Mouse (Mus musculus): ENCODE data around the gene Epn3.

Gene Epn3

GRCm38 (mm10) chr11:94471740-94472584 lies 27.8 kb downstream of the Epn3 start:
- no peak for DNase-seq (ENCODE audit: low spot score)

GRCm38 (mm10) chr11:94470391-94470790 lies 29.4 kb downstream of the Epn3 start:
- no peak for DNase-seq (ENCODE audit: low spot score)

- DNase-seq (ENCODE audit: low spot score), result no peak
Measured at GRCm38 (mm10) chr11:94469136-94470064, 30.4 kb downstream of the Epn3 start.

- DNase-seq (ENCODE audit: low spot score), result no peak
Measured at GRCm38 (mm10) chr11:94468582-94469064, 31.2 kb downstream of the Epn3 start.

GRCm38 (mm10) chr11:94466333-94466855 lies 33.4 kb downstream of the Epn3 start:
- no peak for DNase-seq (ENCODE audit: low spot score)

- no peak for DNase-seq (ENCODE audit: low spot score)
Measured at GRCm38 (mm10) chr11:94464170-94464569, 35.6 kb downstream of the Epn3 start.

GRCm38 (mm10) chr11:94461856-94462255 lies 37.9 kb downstream of the Epn3 start:
- no peak for DNase-seq (ENCODE audit: low spot score)

- DNase-seq (ENCODE audit: low spot score), result no peak
Measured at GRCm38 (mm10) chr11:94457001-94457400, 42.8 kb downstream of the Epn3 start.

- DNase-seq (ENCODE audit: low spot score), result no peak
Measured at GRCm38 (mm10) chr11:94456347-94456746, 43.4 kb downstream of the Epn3 start.

GRCm38 (mm10) chr11:94455161-94455820 lies 44.5 kb downstream of the Epn3 start:
- DNase-seq (ENCODE audit: low spot score), result no peak

GRCm38 (mm10) chr11:94454756-94455155 lies 45.0 kb downstream of the Epn3 start:
- DNase-seq (ENCODE audit: low spot score), result no peak

GRCm38 (mm10) chr11:94451091-94451773 lies 48.5 kb downstream of the Epn3 start:
- no peak for DNase-seq (ENCODE audit: low spot score)

- no peak for DNase-seq (ENCODE audit: low spot score)
Measured at GRCm38 (mm10) chr11:94449886-94450285, 49.9 kb downstream of the Epn3 start.

GRCm38 (mm10) chr11:94449239-94449638 lies 50.5 kb downstream of the Epn3 start:
- no peak for DNase-seq (ENCODE audit: low spot score)

- no peak for DNase-seq (ENCODE audit: low spot score)
Measured at GRCm38 (mm10) chr11:94447017-94447416, 52.8 kb downstream of the Epn3 start.

GRCm38 (mm10) chr11:94445300-94445699 lies 54.5 kb downstream of the Epn3 start:
- no peak for DNase-seq (ENCODE audit: low spot score)

GRCm38 (mm10) chr11:94444829-94445228 lies 54.9 kb downstream of the Epn3 start:
- no peak for DNase-seq (ENCODE audit: low spot score)

GRCm38 (mm10) chr11:94441752-94442151 lies 58.0 kb downstream of the Epn3 start:
- no peak for DNase-seq (ENCODE audit: low spot score)

- no peak for DNase-seq (ENCODE audit: low spot score)
Measured at GRCm38 (mm10) chr11:94441122-94441521, 58.7 kb downstream of the Epn3 start.

GRCm38 (mm10) chr11:94440421-94440820 lies 59.4 kb downstream of the Epn3 start:
- no peak for DNase-seq (ENCODE audit: low spot score)
